Mouse (Mus musculus): ENCODE measurements around the gene H2-Eb2. TPM values are rescaled to one million over a fixed set of nuclear protein-coding genes. Genes with fewer than 3 reads are reported as not detected.

The H2-Eb2 gene
- polyA plus RNA-seq, 1 experiment from 2014 or later, result 0.09 TPM

DNA sequence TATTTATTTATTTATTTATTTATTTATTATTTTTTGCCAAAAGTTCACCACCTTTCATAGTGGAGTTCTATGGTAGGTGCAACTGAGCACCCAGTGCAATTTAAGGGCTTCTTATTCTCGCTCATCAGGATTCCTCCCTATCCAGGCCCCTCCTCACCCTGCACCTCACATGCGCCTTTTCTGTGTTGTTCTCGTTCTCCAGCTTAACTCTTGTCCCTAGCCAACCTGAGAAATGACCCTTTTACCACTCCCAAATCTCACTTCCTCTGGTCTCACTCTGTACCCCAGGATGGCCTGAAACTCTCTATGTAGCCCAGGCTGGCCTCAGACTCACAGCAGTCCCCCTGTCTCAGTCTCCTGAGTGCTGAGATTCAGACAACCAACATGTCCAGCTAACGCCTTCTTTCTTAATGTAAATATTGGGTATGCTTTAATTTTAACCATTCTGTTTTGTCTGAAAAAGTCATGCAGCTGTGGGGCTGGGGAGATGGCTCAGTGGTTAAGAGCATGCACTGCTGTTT lies 23.7 kb upstream of the H2-Eb2 start:
- WGBS, result 91% methylated on average over 4 of the region's 4 CpGs
- Histone ChIP-seq H3K27ac (ENCODE audit: low read depth, low read length) (no peak overlapping the region), H3K4me3 (ENCODE audit: low read length) (no peak overlapping the region), H3K36me3 (ENCODE audit: control insufficient read depth, insufficient read depth, low read length) (no peaks in the 10 kb centered on the region), H3K4me2 (replicated peaks; ENCODE audit: low read depth, low read length) (no peak overlapping the region), H3K4me1 (ENCODE audit: control insufficient read depth, insufficient read depth, low read length) (no peaks in the 10 kb centered on the region), H3K9ac (ENCODE audit: low read depth, low read length) (no peak overlapping the region), H3K9me3 (ENCODE audit: control insufficient read depth, low read length) (no peaks in the 10 kb centered on the region), H3K27me3 (ENCODE audit: control insufficient read depth, insufficient read depth, low read length) (no peaks in the 10 kb centered on the region)
- no peak for ATAC-seq (ENCODE audit: low FRiP score, low TSS enrichment)

DNA sequence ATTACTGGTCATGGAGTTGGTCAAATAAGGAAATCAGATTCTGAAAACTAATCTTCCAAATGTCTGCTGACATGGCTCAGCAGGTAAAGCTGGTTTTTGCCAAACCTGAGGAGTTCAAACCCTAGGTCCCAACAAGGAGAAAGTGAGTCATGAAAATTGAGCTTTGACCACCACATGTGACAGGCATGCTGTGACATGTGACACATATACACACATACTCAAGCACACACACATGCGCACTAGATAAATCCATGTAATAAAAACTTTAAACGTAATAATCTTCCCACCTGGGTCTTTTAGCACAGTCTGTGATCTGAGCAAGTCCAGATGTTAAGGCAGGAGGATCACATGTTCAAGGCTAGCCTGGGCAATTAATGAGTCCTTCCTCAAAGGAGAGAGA lies 21.7 kb upstream of the H2-Eb2 start:
- Histone ChIP-seq H3K9ac (ENCODE audit: low read depth, low read length) (no peak overlapping the region), H3K4me2 (replicated peaks; ENCODE audit: low read depth, low read length) (no peak overlapping the region), H3K4me3 (ENCODE audit: low read length) (no peak overlapping the region), H3K36me3 (ENCODE audit: control insufficient read depth, insufficient read depth, low read length) (no peaks in the 10 kb centered on the region), H3K27ac (ENCODE audit: low read depth, low read length) (no peak overlapping the region), H3K27me3 (ENCODE audit: control insufficient read depth, insufficient read depth, low read length) (no peaks in the 10 kb centered on the region), H3K4me1 (ENCODE audit: control insufficient read depth, insufficient read depth, low read length) (no peaks in the 10 kb centered on the region), H3K9me3 (ENCODE audit: control insufficient read depth, low read length) (no peaks in the 10 kb centered on the region)
- WGBS, result 89% methylated on average over 2 of the region's 2 CpGs
- no peak for ATAC-seq (ENCODE audit: low FRiP score, low TSS enrichment)

DNA sequence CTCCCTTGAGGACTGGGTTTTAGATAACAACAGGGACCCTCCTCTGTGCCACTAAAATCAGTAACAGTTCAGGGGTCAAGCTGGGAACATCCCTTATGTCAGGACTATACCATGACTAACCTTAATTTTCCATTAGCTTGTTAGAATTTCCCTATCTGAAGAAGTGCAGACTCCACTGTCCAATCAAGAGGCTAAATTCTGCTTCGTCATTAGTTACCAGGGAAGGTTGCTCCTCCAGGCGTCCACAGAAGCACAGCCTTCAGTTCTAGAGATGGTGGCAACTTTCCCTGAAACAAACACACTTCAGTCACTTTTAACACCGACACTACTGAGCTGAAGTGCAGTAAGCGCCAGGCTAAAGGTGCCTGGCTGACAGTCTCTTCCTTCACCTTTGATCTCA lies 20.7 kb upstream of the H2-Eb2 start:
- Histone ChIP-seq H3K4me2 (replicated peaks; ENCODE audit: low read depth, low read length) (no peak overlapping the region), H3K36me3 (ENCODE audit: control insufficient read depth, insufficient read depth, low read length) (no peaks in the 10 kb centered on the region), H3K27me3 (ENCODE audit: control insufficient read depth, insufficient read depth, low read length) (no peaks in the 10 kb centered on the region), H3K4me3 (ENCODE audit: low read length) (no peak overlapping the region), H3K4me1 (ENCODE audit: control insufficient read depth, insufficient read depth, low read length) (peaks cover 3% of the 10 kb centered on the region; the same call in 1 of the 2 replicates), H3K9me3 (ENCODE audit: control insufficient read depth, low read length) (no peaks in the 10 kb centered on the region), H3K27ac (ENCODE audit: low read depth, low read length) (no peak overlapping the region), H3K9ac (ENCODE audit: low read depth, low read length) (no peak overlapping the region)
- WGBS, result 7% methylated on average over 4 of the region's 4 CpGs
- ATAC-seq (ENCODE audit: low FRiP score, low TSS enrichment), result peak; percentile 18; the same call in 1 of the 2 replicates

DNA sequence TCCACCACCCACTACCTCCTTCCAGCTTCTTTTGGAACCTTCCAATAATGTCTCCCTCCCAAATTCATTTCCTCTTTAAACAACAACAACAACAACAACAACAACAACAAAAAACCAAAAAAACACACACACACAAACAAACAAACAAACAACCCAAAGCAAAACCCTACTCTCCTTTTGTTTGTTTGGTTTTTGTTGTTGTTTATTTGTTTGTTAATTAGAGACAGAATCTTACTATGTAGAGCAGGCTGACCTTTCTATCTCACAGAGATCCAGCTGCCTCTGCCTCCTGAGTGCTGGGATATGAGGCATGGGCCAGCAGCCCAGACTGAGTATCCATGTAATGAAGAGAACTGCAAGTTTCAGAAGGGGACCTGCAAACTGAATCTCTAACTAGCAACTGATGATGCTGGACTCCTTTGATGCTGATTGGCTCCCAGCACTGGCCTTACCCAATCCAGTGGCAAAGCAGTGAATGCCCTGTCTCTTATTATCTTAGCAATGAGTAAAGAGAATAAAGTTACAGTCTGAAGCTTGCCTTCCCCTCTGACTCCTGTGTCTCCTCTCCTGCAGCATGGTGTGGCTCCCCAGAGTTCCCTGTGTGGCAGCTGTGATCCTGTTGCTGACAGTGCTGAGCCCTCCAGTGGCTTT lies 20.0 kb upstream of the H2-Eb2 start, which contains the start of gene H2-Eb1:
Gene H2-Eb1 (plus strand): TSS at position 488 of the 651 bp plus-strand sequence.
- ATAC-seq (ENCODE audit: low FRiP score, low TSS enrichment), result peak; percentile 87
- Histone ChIP-seq H3K4me1 (ENCODE audit: control insufficient read depth, insufficient read depth, low read length) (peaks cover 3% of the 10 kb centered on the region; the same call in 1 of the 2 replicates), H3K27me3 (ENCODE audit: control insufficient read depth, insufficient read depth, low read length) (no peaks in the 10 kb centered on the region), H3K4me3 (ENCODE audit: low read length) (no peak within 1 kb of the TSS), H3K27ac (ENCODE audit: low read depth, low read length) (no peak within 1 kb of the TSS), H3K36me3 (ENCODE audit: control insufficient read depth, insufficient read depth, low read length) (no peaks in the 10 kb centered on the region), H3K4me2 (replicated peaks; ENCODE audit: low read depth, low read length) (no peak within 1 kb of the TSS), H3K9ac (ENCODE audit: low read depth, low read length) (no peak within 1 kb of the TSS), H3K9me3 (ENCODE audit: control insufficient read depth, low read length) (no peaks in the 10 kb centered on the region)

DNA sequence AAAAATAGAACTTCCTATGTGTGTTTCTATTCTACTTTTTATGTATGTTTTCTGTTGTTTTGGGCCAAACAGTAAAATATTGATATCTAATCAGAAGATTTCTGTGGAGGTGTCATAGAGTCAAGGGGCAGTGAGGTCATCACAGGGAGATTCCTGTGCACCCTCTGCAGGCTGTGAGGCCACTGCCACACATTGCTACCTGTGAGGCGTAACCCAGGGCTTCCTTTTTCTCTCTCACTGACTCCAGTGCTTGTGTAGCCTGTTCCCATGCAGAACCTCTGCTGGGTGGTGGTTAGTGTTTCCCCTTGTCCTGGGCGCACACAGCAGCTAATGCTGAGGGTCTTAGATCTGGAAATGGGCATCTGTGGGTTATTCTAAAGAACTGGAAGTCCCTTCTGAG lies 19.1 kb upstream of the H2-Eb2 start:
- WGBS, result 88% methylated on average over 2 of the region's 2 CpGs
- H3K4me1 ChIP-seq (ENCODE audit: control insufficient read depth, insufficient read depth, low read length), result peaks cover 3% of the 10 kb centered on the region; the same call in 1 of the 2 replicates
- no peaks in the 10 kb centered on the region for H3K9me3 ChIP-seq (ENCODE audit: control insufficient read depth, low read length)
- no peak for ATAC-seq (ENCODE audit: low FRiP score, low TSS enrichment)
- no peak overlapping the region for H3K4me3 ChIP-seq (ENCODE audit: low read length)
- H3K9ac ChIP-seq (ENCODE audit: low read depth, low read length), result no peak overlapping the region
- H3K27ac ChIP-seq (ENCODE audit: low read depth, low read length), result no peak overlapping the region
- H3K27me3 ChIP-seq (ENCODE audit: control insufficient read depth, insufficient read depth, low read length), result no peaks in the 10 kb centered on the region
- H3K36me3 ChIP-seq (ENCODE audit: control insufficient read depth, insufficient read depth, low read length), result no peaks in the 10 kb centered on the region
- H3K4me2 ChIP-seq (replicated peaks; ENCODE audit: low read depth, low read length), result no peak overlapping the region

DNA sequence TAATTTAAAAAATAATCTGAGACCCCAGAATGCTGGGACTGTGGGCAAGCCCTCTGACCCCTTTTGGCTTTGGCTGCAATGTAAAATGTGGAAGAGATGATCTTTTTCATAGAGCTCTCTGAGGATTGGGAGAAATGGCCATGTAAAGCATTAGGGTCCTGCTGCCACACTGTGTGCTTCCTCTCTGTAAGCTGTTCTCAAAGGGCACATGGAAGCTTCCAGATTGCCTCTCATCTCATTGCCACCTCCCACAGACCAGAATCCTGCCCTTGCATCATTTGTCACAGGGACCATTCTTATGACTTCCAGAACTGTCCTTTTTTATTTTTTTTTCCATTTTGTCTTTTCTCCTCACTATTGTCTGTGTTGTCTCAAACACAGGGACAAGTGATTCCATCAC lies 18.2 kb upstream of the H2-Eb2 start:
- H3K27me3 ChIP-seq (ENCODE audit: control insufficient read depth, insufficient read depth, low read length), result no peaks in the 10 kb centered on the region
- no peak overlapping the region for H3K9ac ChIP-seq (ENCODE audit: low read depth, low read length)
- H3K4me3 ChIP-seq (ENCODE audit: low read length), result no peak overlapping the region
- H3K27ac ChIP-seq (ENCODE audit: low read depth, low read length), result no peak overlapping the region
- no peaks in the 10 kb centered on the region for H3K36me3 ChIP-seq (ENCODE audit: control insufficient read depth, insufficient read depth, low read length)
- no peaks in the 10 kb centered on the region for H3K9me3 ChIP-seq (ENCODE audit: control insufficient read depth, low read length)
- H3K4me1 ChIP-seq (ENCODE audit: control insufficient read depth, insufficient read depth, low read length), result peaks cover 3% of the 10 kb centered on the region; the same call in 1 of the 2 replicates
- no peak for ATAC-seq (ENCODE audit: low FRiP score, low TSS enrichment)
- H3K4me2 ChIP-seq (replicated peaks; ENCODE audit: low read depth, low read length), result no peak overlapping the region

DNA sequence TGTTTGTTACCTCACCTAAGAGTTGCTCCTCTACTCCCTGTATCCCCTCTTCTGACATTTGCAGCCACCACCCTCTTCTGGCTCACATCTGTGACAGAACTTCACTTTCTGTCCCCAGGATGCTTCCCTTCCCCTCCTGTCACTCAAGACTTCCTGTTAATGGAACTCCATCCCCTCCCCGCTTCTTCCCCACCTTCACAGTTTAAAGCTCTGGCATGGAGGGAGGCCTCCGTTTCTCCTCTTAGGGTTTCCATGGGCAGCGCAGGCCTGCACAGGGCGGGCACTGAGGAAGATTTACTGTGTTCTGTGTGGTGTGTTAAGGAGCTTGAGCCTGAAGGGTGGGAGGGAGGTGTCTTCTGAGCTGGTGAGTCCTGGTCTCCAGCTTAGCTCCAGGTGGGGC lies 17.3 kb upstream of the H2-Eb2 start:
- Histone ChIP-seq H3K27ac (ENCODE audit: low read depth, low read length) (no peak overlapping the region), H3K36me3 (ENCODE audit: control insufficient read depth, insufficient read depth, low read length) (no peaks in the 10 kb centered on the region), H3K9me3 (ENCODE audit: control insufficient read depth, low read length) (no peaks in the 10 kb centered on the region), H3K27me3 (ENCODE audit: control insufficient read depth, insufficient read depth, low read length) (no peaks in the 10 kb centered on the region), H3K4me1 (ENCODE audit: control insufficient read depth, insufficient read depth, low read length) (peaks cover 3% of the 10 kb centered on the region; the same call in 1 of the 2 replicates), H3K4me3 (ENCODE audit: low read length) (no peak overlapping the region), H3K9ac (ENCODE audit: low read depth, low read length) (no peak overlapping the region), H3K4me2 (replicated peaks; ENCODE audit: low read depth, low read length) (no peak overlapping the region)
- ATAC-seq (ENCODE audit: low FRiP score, low TSS enrichment), result no peak
- WGBS, result 77% methylated on average over 4 of the region's 4 CpGs

DNA sequence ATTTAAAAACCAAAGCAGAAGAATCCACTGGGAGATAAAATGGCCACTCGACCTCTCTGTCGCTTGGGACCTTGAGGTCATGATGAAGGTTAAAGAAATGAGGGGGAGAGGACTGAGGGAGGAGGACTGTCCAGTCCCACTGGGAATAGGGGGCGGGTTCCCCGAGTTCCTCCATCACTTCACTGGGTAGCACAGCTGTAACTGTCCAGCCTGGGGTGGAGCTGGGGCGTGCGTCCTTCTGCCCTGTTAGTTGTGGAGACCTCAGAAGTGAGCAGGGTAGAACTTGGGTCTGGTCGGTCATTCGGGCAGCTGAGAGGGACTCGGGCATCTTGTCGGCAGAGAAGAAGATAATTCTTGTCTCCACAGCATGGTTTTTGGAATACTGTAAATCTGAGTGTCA lies 16.2 kb upstream of the H2-Eb2 start:
- Histone ChIP-seq H3K9ac (ENCODE audit: low read depth, low read length) (peak overlapping the region; percentile 57; the same call in 1 of the 2 replicates), H3K27me3 (ENCODE audit: control insufficient read depth, insufficient read depth, low read length) (no peaks in the 10 kb centered on the region), H3K4me1 (ENCODE audit: control insufficient read depth, insufficient read depth, low read length) (peaks cover 3% of the 10 kb centered on the region; the same call in 1 of the 2 replicates), H3K4me2 (replicated peaks; ENCODE audit: low read depth, low read length) (peak overlapping the region; percentile 76), H3K27ac (ENCODE audit: low read depth, low read length) (no peak overlapping the region; the same call in 1 of the 2 replicates), H3K36me3 (ENCODE audit: control insufficient read depth, insufficient read depth, low read length) (no peaks in the 10 kb centered on the region), H3K4me3 (ENCODE audit: low read length) (peak overlapping the region; percentile 61), H3K9me3 (ENCODE audit: control insufficient read depth, low read length) (no peaks in the 10 kb centered on the region)
- whole genome bisulfite sequencing, result 25% methylated on average over 10 of the region's 10 CpGs
- ATAC-seq (ENCODE audit: low FRiP score, low TSS enrichment), result no peak

DNA sequence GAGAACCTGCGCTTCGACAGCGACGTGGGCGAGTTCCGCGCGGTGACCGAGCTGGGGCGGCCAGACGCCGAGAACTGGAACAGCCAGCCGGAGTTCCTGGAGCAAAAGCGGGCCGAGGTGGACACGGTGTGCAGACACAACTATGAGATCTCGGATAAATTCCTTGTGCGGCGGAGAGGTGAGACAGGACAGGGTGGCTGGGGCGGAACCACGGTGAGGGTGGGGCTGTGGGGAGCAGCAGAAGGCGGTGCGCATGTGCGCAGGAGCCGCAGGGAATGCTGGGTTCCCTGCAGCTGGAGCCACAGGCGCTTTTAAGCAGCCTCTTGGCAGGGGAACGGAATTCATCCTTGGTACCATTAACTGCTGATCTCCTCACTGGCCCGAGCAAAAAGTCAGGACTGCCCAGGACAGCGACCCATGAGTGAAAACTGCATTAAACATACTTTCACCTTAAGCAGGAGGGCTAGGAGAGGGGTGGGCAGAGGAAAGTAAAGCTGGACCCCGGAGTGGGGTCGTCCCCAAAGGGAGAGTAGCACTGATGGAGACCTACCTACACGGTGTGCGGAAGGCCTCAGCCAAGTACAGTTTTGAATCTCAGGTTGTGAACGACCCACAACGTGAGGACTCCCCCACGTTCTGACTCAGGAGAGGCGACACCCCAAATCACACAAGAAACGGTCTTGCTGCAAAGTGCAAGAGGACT lies 15.6 kb upstream of the H2-Eb2 start:
- WGBS, result 20% methylated on average over 38 of the region's 38 CpGs
- H3K27me3 ChIP-seq (ENCODE audit: control insufficient read depth, insufficient read depth, low read length), result no peaks in the 10 kb centered on the region
- peak overlapping the region; percentile 61 for H3K4me3 ChIP-seq (ENCODE audit: low read length)
- H3K9me3 ChIP-seq (ENCODE audit: control insufficient read depth, low read length), result no peaks in the 10 kb centered on the region
- H3K27ac ChIP-seq (ENCODE audit: low read depth, low read length), result no peak overlapping the region; the same call in 1 of the 2 replicates
- H3K9ac ChIP-seq (ENCODE audit: low read depth, low read length), result peak overlapping the region; percentile 57
- peak overlapping the region; percentile 76 for H3K4me2 ChIP-seq (replicated peaks; ENCODE audit: low read depth, low read length)
- no peaks in the 10 kb centered on the region for H3K36me3 ChIP-seq (ENCODE audit: control insufficient read depth, insufficient read depth, low read length)
- H3K4me1 ChIP-seq (ENCODE audit: control insufficient read depth, insufficient read depth, low read length), result peaks cover 3% of the 10 kb centered on the region; the same call in 1 of the 2 replicates
- peak; percentile 84 for ATAC-seq (ENCODE audit: low FRiP score, low TSS enrichment)
